Mouse (Mus musculus) forebrain, embryonic 13.5 days (tissue): ENCODE measurements around the gene Fam168b. TPM values are rescaled to one million over a fixed set of nuclear protein-coding genes. Genes with fewer than 3 reads are reported as not detected.

Source experiments
- ATAC-seq: fragments of 200-750 bp; cut with Nextera tagmentation; 2 replicates; pipeline ENCODE4 v1.8.0; 2017
- H3K27ac ChIP-seq: fragments of 300-500 bp; sonication (generic); 2 replicates; pipeline ENCODE4 v1.5.1; 2015; ENCODE audit warnings: inconsistent platforms, mild to moderate bottlenecking, moderate library complexity
- H3K27me3 ChIP-seq: fragments of 300-500 bp; sonication (generic); 2 replicates; pipeline ENCODE4 v1.6.1; 2015; ENCODE audit warnings: mild to moderate bottlenecking, inconsistent platforms
- H3K36me3 ChIP-seq: fragments of 300-500 bp; sonication (generic); 2 replicates; pipeline ENCODE4 v1.6.1; 2015; ENCODE audit warnings: mild to moderate bottlenecking, inconsistent platforms; ENCODE audit not compliant: poor library complexity, severe bottlenecking
- H3K4me1 ChIP-seq: fragments of 300-500 bp; sonication (generic); 2 replicates; pipeline ENCODE4 v1.6.1; 2015; ENCODE audit warnings: inconsistent platforms
- H3K4me2 ChIP-seq: fragments of 300-500 bp; sonication (generic); 2 replicates; pipeline ENCODE4 v1.6.1; 2015; ENCODE audit warnings: inconsistent platforms, mild to moderate bottlenecking, moderate library complexity
- H3K4me3 ChIP-seq: fragments of 300-500 bp; sonication (generic); 2 replicates; pipeline ENCODE4 v1.5.1; 2015; ENCODE audit warnings: mild to moderate bottlenecking, inconsistent platforms
- H3K9ac ChIP-seq: fragments of 300-500 bp; sonication (generic); 2 replicates; pipeline ENCODE4 v1.6.1; 2015; ENCODE audit warnings: mild to moderate bottlenecking, inconsistent platforms
- H3K9me3 ChIP-seq: fragments of 300-500 bp; sonication (generic); replicated peaks from 2 replicates; pipeline ENCODE4 v1.6.1; 2016; ENCODE audit warnings: inconsistent platforms
- WGBS: fragments of 180-500 bp; shearing (Covaris S2); methylation state at CpG from one replicate; pipeline ENCODE4 v1.1.7; 2015; 5-methylcytosine and 5-hydroxymethylcytosine counted together
- polyA plus RNA-seq: library from polyadenylated mRNA; unstranded; fragments of >200 nt; fragmentation: Nextera tagmentation; extraction: Ambion mirVana; gene quantifications from 2 replicates; pipeline ENCODE4 v1.2.1, GENCODE M21; 2015

The Fam168b gene
- 126 and 137 TPM in 2 replicates for polyA plus RNA-seq

DNA sequence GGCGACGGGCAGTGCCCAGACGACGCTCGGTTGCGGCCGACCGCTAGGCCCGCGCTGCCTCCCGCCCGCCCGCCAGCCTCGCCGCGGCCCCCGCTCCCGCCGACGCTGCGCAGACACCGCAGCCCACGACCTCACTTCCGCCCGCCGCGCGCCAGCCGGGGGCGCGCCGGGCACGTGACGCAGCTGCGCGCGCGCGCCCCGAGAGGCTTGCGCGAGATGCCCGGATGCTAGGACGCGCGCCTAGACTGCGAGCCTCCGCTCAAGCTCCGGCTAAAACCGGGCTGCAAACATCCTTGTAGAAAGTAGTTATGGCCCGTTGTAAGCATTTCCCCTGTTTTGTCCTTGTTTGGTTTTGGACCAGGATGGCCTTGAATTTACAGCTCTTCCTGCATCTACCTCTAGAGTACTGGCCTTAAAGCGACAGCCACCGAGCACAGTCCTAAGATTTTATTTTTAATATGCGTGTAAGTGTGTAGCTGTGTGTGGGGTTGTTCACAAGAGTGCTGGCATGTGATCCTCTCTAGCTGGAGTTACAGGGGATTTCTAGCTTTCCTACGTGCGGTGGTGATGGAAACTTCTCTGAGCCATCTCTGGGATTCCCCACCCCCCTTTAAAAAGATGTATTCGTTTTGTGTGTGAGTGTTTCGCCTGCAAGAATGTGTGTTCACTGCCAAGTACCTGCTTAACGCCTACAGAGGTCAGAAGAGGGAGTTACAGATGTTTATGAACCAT lies at the start of gene Fam168b:
Fam168b (minus strand) TSS at position 179 of the 732 bp plus-strand sequence.
- Histone ChIP-seq H3K9me3 (no peaks in the 10 kb centered on the region), H3K4me3 (peak within 1 kb of the TSS; percentile 76), H3K27ac (peak within 1 kb of the TSS; percentile 96), H3K4me1 (peaks cover 36% of the 10 kb centered on the region), H3K27me3 (no peaks in the 10 kb centered on the region), H3K36me3 (peaks cover 7% of the 10 kb centered on the region; the same call in 1 of the 2 replicates), H3K4me2 (peak within 1 kb of the TSS; percentile 98), H3K9ac (peak within 1 kb of the TSS; percentile 94)
- peak; percentile 89 for ATAC-seq
- WGBS, result 1% methylated on average over 56 of the region's 59 CpGs

DNA sequence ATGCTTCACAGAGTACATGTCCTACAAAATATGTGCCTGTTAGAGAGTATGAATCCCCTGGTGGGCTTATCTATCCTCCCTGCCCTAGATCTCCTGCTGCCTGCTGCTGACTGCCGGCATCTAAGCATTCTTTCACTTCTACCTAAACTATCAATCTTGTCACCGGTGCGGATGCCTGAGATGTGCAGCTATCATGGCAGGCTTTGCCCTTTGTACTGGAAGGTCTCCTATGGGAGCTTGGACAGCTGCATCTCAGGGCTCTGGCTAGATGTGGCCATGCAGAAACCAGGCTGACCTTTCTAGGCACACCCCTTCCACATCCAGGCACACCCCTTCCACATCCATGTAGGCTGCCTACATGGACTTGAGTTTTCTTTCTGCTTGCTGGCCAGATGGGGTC lies 49.6 kb upstream of the Fam168b start:
- Histone ChIP-seq H3K9ac (no peak overlapping the region), H3K27me3 (0 out of 2 replicates have a peak, but pooled peaks cover 3% of the 10 kb centered on the region), H3K9me3 (no peaks in the 10 kb centered on the region), H3K4me2 (no peak overlapping the region), H3K4me3 (no peak overlapping the region), H3K27ac (no peak overlapping the region), H3K36me3 (no peaks in the 10 kb centered on the region), H3K4me1 (no peaks in the 10 kb centered on the region)
- no peak for ATAC-seq
- WGBS, result 91% methylated on average over 3 of the region's 3 CpGs

DNA sequence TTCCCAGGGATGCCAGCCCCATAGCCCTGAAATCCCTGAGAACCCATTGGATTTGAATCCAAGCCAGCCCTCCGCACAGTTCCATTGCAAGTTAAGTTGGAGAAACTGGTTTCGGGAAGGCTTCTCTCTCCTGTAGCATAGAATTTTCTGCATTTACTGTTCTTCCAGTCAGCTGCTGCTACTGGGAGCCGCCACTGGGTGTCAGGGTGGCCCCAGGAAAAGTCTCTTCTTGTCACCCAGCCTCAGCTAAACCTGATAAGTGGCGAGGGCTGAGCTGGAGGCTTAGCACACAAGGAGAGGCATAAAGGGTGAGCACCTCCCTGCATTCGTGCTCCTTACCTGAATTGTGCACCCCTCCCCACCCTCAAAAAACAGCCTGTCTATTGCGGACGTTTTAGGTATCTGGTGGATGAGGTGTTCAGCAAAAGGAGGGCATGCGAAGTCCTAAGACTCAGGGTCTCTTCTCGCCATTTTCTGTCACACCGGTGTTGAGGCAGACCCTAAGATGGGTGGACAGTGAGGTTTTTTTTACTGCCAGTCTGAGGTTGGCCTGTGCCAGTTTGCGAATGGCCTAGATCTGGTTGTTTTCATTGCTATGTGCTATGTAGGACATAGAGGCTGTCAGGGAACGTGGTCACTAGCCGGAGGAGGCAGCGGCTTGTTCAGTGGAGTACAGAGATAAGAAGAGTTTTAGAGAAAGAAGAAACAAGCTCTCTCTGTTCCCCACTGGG lies 48.9 kb upstream of the Fam168b start:
- Histone ChIP-seq H3K27me3 (0 out of 2 replicates have a peak, but pooled peaks cover 3% of the 10 kb centered on the region), H3K4me2 (no peak overlapping the region), H3K9me3 (no peaks in the 10 kb centered on the region), H3K9ac (no peak overlapping the region), H3K4me3 (no peak overlapping the region), H3K36me3 (no peaks in the 10 kb centered on the region), H3K27ac (no peak overlapping the region), H3K4me1 (no peaks in the 10 kb centered on the region)
- peak; percentile 89 for ATAC-seq
- 58% methylated on average over 14 of the region's 14 CpGs for WGBS

DNA sequence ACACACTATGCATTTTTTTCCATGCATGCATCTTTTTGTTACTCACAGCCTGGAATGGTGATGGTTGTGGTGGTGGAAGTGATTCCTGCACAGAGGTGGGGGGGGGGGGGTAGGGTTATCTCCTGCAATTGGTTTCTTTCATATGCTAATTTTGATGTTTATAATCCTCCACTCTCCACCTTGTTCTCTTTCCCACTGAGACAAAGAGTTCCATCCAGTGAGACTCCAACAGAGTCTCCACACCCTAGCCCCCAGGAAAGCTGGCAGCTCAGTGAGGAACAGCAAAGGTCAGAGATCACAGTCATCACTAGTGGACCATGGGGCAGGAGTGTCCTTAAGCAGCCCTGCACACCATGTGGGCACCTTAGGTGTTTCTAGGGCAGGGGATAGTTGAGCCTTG lies 40.9 kb upstream of the Fam168b start:
- Histone ChIP-seq H3K27me3 (no peaks in the 10 kb centered on the region), H3K9ac (no peak overlapping the region), H3K9me3 (peaks cover 8% of the 10 kb centered on the region; the same call in 1 of the 2 replicates), H3K36me3 (peaks cover 6% of the 10 kb centered on the region), H3K4me3 (no peak overlapping the region), H3K4me1 (no peaks in the 10 kb centered on the region), H3K4me2 (no peak overlapping the region), H3K27ac (no peak overlapping the region)
- ATAC-seq, result no peak

DNA sequence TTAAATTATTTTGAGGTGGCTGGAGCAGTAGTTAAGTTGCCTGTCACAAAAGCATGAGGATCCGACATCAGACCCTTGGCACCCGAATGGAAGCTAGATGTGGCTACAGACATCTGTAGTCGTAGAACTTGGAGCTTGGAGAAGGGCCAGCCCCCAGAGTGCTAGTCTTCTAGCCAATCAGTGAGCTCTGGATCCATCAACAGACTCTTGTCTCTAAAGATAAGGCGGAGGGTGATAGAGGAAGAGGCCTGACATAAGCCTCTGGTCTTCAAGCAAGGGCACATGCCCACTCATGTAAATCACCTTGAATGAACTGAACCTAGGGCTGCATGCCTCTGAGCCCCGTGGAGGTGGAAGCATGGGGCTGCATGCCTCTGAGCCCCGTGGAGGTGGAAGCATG lies 36.7 kb upstream of the Fam168b start:
- no peaks in the 10 kb centered on the region for H3K27me3 ChIP-seq
- H3K9me3 ChIP-seq, result peaks cover 8% of the 10 kb centered on the region; the same call in 1 of the 2 replicates
- H3K4me2 ChIP-seq, result no peak overlapping the region
- H3K4me3 ChIP-seq, result no peak overlapping the region
- no peak overlapping the region for H3K27ac ChIP-seq
- WGBS, result 90% methylated on average over 6 of the region's 6 CpGs
- no peak for ATAC-seq
- no peak overlapping the region for H3K9ac ChIP-seq
- peaks cover 36% of the 10 kb centered on the region for H3K36me3 ChIP-seq
- no peaks in the 10 kb centered on the region for H3K4me1 ChIP-seq

DNA sequence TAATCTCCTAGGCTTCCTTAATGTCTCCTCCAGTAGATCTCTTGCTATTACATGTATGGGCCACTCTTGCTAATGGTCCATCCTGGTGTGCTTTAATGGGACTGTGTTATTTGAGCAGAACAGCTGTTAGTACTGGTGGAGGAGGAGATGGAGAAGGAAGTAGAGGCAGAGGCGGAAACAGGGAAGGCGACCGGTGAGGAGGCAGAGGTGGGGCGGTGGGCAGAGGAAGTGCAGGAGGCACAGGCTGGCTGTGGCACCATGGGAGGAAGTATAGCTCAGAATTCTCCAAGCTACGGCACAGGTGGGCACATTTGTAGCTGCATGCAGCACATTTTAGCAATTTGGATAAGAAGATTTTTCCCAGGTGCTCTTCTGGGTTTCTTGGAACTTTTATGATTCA lies 30.7 kb upstream of the Fam168b start:
- no peaks in the 10 kb centered on the region for H3K4me1 ChIP-seq
- no peaks in the 10 kb centered on the region for H3K27me3 ChIP-seq
- no peak overlapping the region for H3K9ac ChIP-seq
- peaks cover 72% of the 10 kb centered on the region for H3K36me3 ChIP-seq
- H3K4me3 ChIP-seq, result no peak overlapping the region
- H3K4me2 ChIP-seq, result no peak overlapping the region
- no peaks in the 10 kb centered on the region for H3K9me3 ChIP-seq
- no peak overlapping the region for H3K27ac ChIP-seq
- ATAC-seq, result no peak
- 94% methylated on average over 5 of the region's 5 CpGs for WGBS

DNA sequence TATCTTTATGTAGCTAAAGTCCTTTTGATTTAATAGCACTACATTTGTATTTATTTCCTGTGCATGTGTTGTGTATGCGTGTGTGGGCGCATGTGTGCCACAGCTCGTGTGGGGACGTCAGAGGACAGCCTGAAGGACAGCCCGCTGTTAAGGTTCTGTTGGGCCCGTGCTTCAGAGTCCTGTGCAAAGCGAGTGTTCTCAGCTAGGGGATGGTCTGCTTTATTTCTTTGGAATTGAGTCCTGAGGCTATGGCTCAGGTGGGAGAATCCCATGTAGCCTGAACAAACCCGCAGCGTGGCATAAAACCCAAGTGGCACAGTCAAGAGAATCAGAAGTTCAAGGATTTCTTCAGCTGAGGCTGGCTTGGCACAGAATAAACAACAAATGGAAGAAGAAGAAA lies 28.3 kb upstream of the Fam168b start:
- no peak overlapping the region for H3K27ac ChIP-seq
- WGBS, result 94% methylated on average over 9 of the region's 9 CpGs
- peaks cover 64% of the 10 kb centered on the region for H3K36me3 ChIP-seq
- no peak overlapping the region for H3K9ac ChIP-seq
- no peaks in the 10 kb centered on the region for H3K4me1 ChIP-seq
- no peak overlapping the region for H3K4me2 ChIP-seq
- H3K27me3 ChIP-seq, result no peaks in the 10 kb centered on the region
- H3K4me3 ChIP-seq, result no peak overlapping the region
- ATAC-seq, result no peak
- H3K9me3 ChIP-seq, result no peaks in the 10 kb centered on the region

DNA sequence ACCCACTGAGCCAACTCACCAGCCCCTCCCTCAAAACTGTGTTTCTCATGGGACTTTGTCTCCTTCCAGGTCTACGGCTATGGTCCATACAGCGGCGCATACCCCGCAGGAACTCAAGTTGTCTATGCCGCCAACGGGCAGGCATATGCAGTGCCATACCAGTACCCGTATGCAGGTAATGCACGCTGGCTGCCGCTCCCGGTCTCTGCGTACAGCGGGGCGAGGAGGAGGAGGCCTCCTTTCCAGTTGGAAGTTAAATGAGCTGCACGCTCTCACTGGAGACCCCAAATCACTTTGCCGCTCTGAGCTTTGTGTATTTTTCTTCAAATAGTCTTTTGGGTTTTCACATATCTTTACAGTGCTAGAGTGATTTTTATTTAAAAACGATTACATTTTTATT lies 26.4 kb upstream of the Fam168b start:
- Histone ChIP-seq H3K4me3 (no peak overlapping the region), H3K4me1 (no peaks in the 10 kb centered on the region), H3K9me3 (no peaks in the 10 kb centered on the region), H3K36me3 (peaks cover 66% of the 10 kb centered on the region), H3K27me3 (no peaks in the 10 kb centered on the region), H3K4me2 (no peak overlapping the region), H3K27ac (no peak overlapping the region), H3K9ac (no peak overlapping the region)
- no peak for ATAC-seq
- 97% methylated on average over 16 of the region's 16 CpGs for WGBS

DNA sequence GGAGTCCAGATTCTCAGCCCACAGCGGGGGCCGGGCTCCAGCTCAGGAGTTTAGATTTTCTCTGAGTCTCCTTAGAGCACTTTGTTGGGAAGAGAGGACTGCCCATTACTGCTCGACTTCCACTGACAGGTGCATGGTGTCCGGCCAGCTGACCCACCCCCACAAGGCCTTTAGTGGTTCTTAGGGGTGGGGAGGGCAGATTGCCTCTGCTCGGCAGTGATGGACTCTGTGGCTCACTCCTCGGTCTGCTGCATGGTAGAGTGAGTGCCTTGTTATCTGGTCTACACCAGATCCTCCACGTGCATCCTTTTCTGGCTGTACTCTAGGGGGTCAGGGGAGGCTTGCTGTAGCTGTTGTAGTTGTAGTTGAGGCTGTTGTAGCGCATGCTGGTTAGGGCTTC lies 25.5 kb upstream of the Fam168b start:
- 93% methylated on average over 8 of the region's 8 CpGs for WGBS
- Histone ChIP-seq H3K27me3 (no peaks in the 10 kb centered on the region), H3K9me3 (no peaks in the 10 kb centered on the region), H3K27ac (no peak overlapping the region), H3K9ac (no peak overlapping the region), H3K4me3 (no peak overlapping the region), H3K4me1 (no peaks in the 10 kb centered on the region), H3K36me3 (peaks cover 69% of the 10 kb centered on the region), H3K4me2 (no peak overlapping the region)
- ATAC-seq, result no peak

DNA sequence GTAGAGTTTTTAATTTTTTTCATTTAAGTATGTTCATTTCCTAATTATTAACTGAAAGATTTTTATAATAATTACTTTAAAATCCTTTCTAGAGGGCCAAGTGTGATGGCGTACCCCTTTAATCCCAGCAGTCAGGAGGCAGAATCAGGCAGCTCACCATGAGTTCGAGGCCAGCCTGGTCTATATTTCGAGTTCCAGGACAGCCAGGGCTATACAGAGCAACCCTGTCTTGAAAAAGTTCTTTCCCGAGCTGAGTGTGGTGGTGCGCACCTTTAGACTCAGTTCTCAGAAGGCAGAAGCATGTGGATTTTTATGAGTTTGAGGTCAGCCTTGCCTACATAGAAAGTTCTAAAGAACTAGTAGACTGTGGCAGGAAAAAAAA lies 24.7 kb upstream of the Fam168b start:
- H3K4me1 ChIP-seq, result no peaks in the 10 kb centered on the region
- no peak overlapping the region for H3K27ac ChIP-seq
- H3K36me3 ChIP-seq, result peaks cover 73% of the 10 kb centered on the region
- ATAC-seq, result 0 out of 2 replicates have a peak, but pooled peaks have one; percentile 25
- no peaks in the 10 kb centered on the region for H3K27me3 ChIP-seq
- no peak overlapping the region for H3K9ac ChIP-seq
- no peak overlapping the region for H3K4me2 ChIP-seq
- H3K9me3 ChIP-seq, result no peaks in the 10 kb centered on the region
- WGBS, result 93% methylated on average over 5 of the region's 5 CpGs
- no peak overlapping the region for H3K4me3 ChIP-seq

DNA sequence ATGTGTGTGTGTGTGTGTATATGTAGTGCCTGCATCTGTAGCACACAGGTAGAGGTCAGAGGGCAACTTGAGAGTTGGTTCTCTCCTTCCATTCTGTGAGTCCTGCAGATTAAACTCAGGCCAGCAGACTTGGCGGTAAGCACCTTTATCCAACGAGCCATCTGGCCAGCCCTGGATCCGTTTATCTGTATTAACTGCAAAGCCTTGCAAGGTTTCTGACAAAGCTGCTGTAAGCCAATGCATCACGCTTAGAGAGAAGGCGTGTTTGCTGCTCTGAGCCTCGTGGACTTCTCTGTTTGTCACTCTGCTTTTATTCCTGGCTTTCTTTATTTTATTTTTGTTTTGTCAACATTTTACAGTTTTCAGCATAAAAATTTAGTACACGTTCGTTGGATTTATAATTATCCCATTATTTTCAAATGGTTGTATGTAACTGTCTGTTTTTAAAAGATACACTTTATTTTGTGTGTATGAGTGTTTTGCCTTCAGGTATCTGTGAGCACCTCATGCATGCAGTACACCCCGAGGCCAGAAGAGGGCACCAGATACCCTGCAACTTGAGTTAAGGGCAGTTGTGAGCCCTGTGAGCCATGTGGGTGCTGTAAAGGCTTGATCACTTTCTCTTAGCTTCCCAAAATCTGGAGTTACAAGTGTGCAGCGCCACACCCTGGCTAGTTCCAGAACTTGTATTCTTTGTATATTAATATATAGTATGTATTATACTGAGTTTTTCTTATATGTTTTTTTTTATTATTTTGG lies 24.1 kb upstream of the Fam168b start:
- Histone ChIP-seq H3K4me1 (no peaks in the 10 kb centered on the region), H3K4me3 (no peak overlapping the region), H3K27ac (no peak overlapping the region), H3K9ac (no peak overlapping the region), H3K9me3 (no peaks in the 10 kb centered on the region), H3K27me3 (no peaks in the 10 kb centered on the region), H3K4me2 (no peak overlapping the region), H3K36me3 (peaks cover 77% of the 10 kb centered on the region)
- peak; percentile 78 for ATAC-seq
- 57% methylated on average over 10 of the region's 10 CpGs for WGBS

DNA sequence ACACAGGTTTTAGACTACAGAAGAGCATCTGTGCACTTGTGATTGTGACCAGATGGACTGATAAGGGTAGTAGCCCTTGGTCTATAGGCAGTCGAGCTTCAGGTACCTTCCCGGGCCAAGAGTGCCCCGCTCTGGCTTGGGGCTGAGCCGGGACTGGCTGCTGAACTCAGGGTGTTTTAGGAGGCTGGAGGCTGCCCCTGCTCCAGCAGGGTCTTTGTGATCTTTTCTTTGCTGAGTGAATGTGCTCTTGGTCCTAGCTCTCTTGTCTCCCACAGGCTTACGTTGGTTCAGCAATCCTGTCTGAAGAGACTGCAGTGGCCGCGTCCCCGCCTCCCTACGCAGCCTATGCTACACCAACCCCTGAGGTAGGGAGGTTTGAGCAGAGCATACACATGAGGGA lies 23.0 kb upstream of the Fam168b start:
- peaks cover 70% of the 10 kb centered on the region for H3K36me3 ChIP-seq

More for the DNA sequence above, 23.0 kb upstream of the Fam168b start:
- no peaks in the 10 kb centered on the region for H3K4me1 ChIP-seq
- ATAC-seq, result no peak
- H3K27me3 ChIP-seq, result no peaks in the 10 kb centered on the region
- no peak overlapping the region for H3K9ac ChIP-seq
- no peak overlapping the region for H3K27ac ChIP-seq
- H3K4me2 ChIP-seq, result no peak overlapping the region
- H3K9me3 ChIP-seq, result no peaks in the 10 kb centered on the region
- WGBS, result 83% methylated on average over 9 of the region's 9 CpGs
- no peak overlapping the region for H3K4me3 ChIP-seq
